Mouse (Mus musculus) liver, adult 2 months (tissue): Measurements from ENCODE around the gene Rsph9.

ENCODE experiments used
- CTCF ChIP-seq: fragments of 200-500 bp; IDR thresholded peaks from 2 replicates; pipeline ENCODE4 v1.5.1; 2011; ENCODE audit warnings: low read depth, low read length, control low read depth
- POLR2A ChIP-seq: fragments of 200-500 bp; IDR thresholded peaks from 2 replicates; pipeline ENCODE4 v1.6.1; 2011; ENCODE audit warnings: low read length, control low read depth; ENCODE audit not compliant: insufficient read depth; ENCODE audit errors: extremely low read depth

DNA sequence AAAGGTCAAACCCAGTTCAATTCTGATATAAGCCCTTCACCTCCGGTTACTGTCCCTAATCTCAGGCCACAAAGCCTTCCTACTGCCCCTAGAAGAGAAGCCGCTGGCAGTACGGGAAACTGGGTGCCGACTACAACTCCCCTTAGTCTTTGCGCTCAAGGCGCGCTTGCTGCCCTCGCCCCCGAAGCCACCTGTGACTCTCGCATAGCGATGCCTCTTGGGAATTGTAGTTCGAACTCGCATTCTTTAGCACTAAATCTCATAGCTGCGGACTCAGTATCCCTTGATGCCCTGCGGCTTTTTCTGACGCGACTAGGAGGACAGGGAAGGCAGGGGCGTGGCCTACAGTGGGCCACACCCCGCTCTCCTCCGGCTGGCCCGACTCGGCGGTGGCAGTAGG, 16.7 kb upstream of the Rsph9 start, which contains the start of gene Gtpbp2:
- TF ChIP-seq CTCF (no peak), POLR2A (no peak)
